Mouse (Mus musculus) neural tube, embryonic 14.5 days (tissue): ENCODE results near the gene Galns. TPM values are rescaled to one million over a fixed set of nuclear protein-coding genes. Genes with fewer than 3 reads are reported as not detected.

Experiments used
- ATAC-seq: fragments of 200-750 bp; cut with Nextera tagmentation; 2 replicates; pipeline ENCODE4 v1.8.0; 2017; ENCODE audit warnings: low read depth, mild to moderate bottlenecking, moderate TSS enrichment, moderate library complexity
- H3K27ac ChIP-seq: fragments of 300-500 bp; sonication (generic); 2 replicates; pipeline ENCODE4 v1.5.1; 2014; ENCODE audit warnings: low read depth, mild to moderate bottlenecking, control low read depth, low read length, moderate library complexity, mixed read lengths
- H3K27me3 ChIP-seq: fragments of 300-500 bp; sonication (generic); 2 replicates; pipeline ENCODE4 v1.6.1; 2014; ENCODE audit warnings: low read length; ENCODE audit not compliant: control insufficient read depth, insufficient read depth
- H3K36me3 ChIP-seq: fragments of 300-500 bp; sonication (generic); 2 replicates; pipeline ENCODE4 v1.6.1; 2014; ENCODE audit warnings: low read length, mixed read lengths; ENCODE audit not compliant: control insufficient read depth, insufficient read depth
- H3K4me1 ChIP-seq: fragments of 300-500 bp; sonication (generic); 2 replicates; pipeline ENCODE4 v1.6.1; 2014; ENCODE audit warnings: low read length; ENCODE audit not compliant: control insufficient read depth, insufficient read depth
- H3K4me2 ChIP-seq: fragments of 300-500 bp; sonication (generic); 2 replicates; pipeline ENCODE4 v1.6.1; 2014; ENCODE audit warnings: mild to moderate bottlenecking, low read depth, low read length, control low read depth
- H3K4me3 ChIP-seq: fragments of 300-500 bp; sonication (generic); 2 replicates; pipeline ENCODE4 v1.5.1; 2014; ENCODE audit warnings: low read depth, low read length, control low read depth, mixed read lengths
- H3K9ac ChIP-seq: fragments of 300-500 bp; sonication (generic); replicated peaks from 2 replicates; pipeline ENCODE4 v1.6.1; 2014; ENCODE audit warnings: low read depth, mild to moderate bottlenecking, control low read depth, low read length, mixed read lengths
- H3K9me3 ChIP-seq: fragments of 300-500 bp; sonication (generic); 2 replicates; pipeline ENCODE4 v1.6.1; 2016; ENCODE audit warnings: low read length; ENCODE audit not compliant: control insufficient read depth
- WGBS: fragments of 180-500 bp; shearing (Covaris S2); extraction: QIAGEN DNeasy Blood & Tissue Kit; methylation state at CpG from one replicate; pipeline ENCODE4 v1.1.7; 2014; 5-methylcytosine and 5-hydroxymethylcytosine counted together
- polyA plus RNA-seq: library from polyadenylated mRNA; unstranded; fragments of >200 nt; fragmentation: Nextera tagmentation; extraction: Ambion mirVana; gene quantifications from 2 replicates; pipeline ENCODE4 v1.2.1, GENCODE M21; 2014

Gene Galns
- polyA plus RNA-seq, 1 experiment from 2014 or later, result 7.1 TPM

DNA sequence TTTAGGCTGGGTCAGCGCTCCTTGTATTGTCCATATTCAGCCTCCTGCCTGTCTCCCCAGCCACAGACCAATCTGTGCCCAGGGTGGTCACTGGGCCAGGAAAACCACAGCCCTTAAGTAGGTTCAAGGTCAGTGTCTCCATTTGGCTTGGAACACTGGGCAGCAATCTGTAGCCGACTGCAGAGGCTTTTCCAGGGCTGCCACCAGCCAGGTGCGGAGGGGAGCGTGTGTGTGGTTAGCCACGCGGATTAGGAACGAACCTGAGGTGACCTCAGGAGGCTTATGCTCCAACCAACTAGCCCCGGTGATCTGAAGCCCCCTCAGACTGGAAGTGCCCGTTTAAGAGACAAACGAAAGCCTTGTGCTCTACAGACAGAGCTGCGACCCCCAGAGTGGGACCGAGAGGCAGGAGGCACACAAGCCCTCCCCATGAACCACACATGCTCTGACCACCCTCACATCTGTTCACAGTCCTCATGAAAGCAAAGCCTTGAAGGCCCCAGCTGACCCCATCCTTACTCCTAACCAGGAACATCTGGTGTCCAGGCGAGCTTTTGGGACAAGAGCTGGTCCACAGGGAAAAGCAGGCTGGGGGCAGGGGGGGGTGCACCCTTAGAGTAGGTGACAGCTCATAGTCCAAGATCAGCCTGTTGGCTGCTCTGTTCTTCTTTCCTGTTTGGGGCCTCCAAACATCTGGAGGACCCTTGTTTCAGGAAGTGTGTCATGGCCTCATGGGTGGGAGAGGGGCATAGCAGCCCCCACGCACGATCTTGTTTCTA is 37.1 kb upstream of the Galns start:
- H3K36me3 ChIP-seq, result peaks cover 27% of the 10 kb centered on the region
- WGBS, result 81% methylated on average over 15 of the region's 15 CpGs
- no peaks in the 10 kb centered on the region for H3K27me3 ChIP-seq
- H3K27ac ChIP-seq, result no peak overlapping the region
- H3K9me3 ChIP-seq, result no peaks in the 10 kb centered on the region
- ATAC-seq, result no peak
- H3K4me1 ChIP-seq, result peaks cover 7% of the 10 kb centered on the region; the same call in 1 of the 2 replicates
- no peak overlapping the region for H3K4me2 ChIP-seq
- H3K9ac ChIP-seq, result no peak overlapping the region
- no peak overlapping the region for H3K4me3 ChIP-seq

DNA sequence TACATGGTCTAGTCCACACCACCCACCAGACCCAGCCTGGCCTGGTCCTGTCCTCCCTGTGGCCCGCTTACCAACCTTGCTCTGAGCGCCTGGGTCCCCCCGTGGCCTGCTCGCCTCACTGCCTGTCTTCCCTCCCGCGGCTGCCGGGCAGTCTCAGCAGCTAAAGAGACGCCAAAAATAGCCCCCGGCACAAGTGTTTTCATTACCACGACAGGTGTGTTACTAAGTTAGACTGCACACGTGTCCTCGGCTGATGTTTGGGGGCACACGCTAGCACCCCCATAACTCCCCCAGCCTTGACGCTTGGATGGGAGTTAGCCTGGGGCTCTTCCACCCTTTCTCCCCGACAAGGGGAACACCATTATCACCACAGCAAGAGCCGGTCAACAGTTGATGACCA is 35.1 kb upstream of the Galns start:
- H3K36me3 ChIP-seq, result peaks cover 36% of the 10 kb centered on the region
- ATAC-seq, result no peak
- 89% methylated on average over 16 of the region's 16 CpGs for WGBS
- no peaks in the 10 kb centered on the region for H3K9me3 ChIP-seq
- H3K27me3 ChIP-seq, result no peaks in the 10 kb centered on the region
- H3K9ac ChIP-seq, result no peak overlapping the region
- H3K4me1 ChIP-seq, result no peaks in the 10 kb centered on the region
- H3K27ac ChIP-seq, result no peak overlapping the region
- no peak overlapping the region for H3K4me2 ChIP-seq
- H3K4me3 ChIP-seq, result no peak overlapping the region

DNA sequence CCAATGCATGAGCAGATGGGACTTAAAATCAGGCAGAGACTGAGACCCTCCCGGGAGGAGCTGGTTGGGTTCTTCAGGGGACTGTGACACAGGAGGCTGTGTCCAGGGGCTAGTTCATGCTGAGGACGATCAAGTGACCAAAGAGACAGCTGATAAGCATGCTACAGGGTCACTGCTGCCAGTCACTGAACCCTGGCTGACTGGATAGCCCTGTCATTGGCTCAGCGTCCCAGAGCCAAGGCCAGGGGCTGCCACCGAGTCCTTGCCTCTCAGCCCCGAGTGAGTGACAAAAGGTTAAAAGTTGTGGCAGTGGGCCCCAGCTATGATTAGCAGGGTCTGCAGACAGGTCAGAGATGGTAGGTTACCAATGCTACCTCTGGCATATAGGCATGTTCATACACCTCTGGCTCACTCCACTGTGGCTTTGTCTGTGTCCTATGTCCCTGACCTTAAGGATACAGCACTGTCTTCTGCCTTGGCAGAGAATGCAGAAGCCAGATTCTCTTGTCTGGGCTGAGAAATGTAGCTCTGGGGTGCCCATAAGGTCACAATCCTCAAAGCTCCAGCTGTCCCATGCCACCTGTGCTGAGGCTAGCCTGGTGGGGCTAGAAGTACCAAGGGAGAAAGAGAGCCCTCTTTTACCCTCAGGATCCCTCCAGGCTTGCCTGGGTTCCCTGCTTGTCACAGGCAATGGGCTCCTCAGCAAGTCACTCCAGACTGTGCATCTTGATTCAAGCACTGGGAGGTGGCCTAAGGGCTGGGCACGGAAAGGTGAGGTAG is 33.1 kb upstream of the Galns start:
- WGBS, result 79% methylated on average over 6 of the region's 6 CpGs
- Histone ChIP-seq H3K4me3 (no peak overlapping the region), H3K9ac (no peak overlapping the region), H3K4me2 (no peak overlapping the region), H3K9me3 (no peaks in the 10 kb centered on the region), H3K27ac (no peak overlapping the region), H3K4me1 (no peaks in the 10 kb centered on the region), H3K36me3 (peaks cover 29% of the 10 kb centered on the region), H3K27me3 (no peaks in the 10 kb centered on the region)
- ATAC-seq, result no peak

DNA sequence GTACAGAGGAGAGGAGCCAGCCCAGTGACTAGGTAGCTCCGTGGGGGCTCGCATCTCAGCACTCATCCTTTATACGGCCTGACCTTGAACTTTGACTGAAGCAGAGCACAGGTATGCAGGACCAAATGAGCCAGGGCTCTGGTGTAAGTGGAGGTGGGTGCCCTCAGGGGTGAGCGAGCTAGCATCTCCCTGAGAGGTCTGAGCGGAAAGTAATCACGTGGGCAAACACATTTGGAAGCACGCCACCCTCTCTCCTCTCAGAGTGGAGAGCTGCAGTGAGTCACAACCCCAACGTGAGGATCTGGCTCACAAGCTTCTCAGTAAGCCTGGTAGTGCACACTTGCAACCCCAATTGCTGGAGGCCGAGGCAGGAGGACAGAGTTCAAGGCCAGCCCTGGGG is 30.8 kb upstream of the Galns start:
- Histone ChIP-seq H3K9ac (no peak overlapping the region), H3K27me3 (no peaks in the 10 kb centered on the region), H3K4me2 (no peak overlapping the region), H3K9me3 (no peaks in the 10 kb centered on the region), H3K36me3 (peaks cover 36% of the 10 kb centered on the region), H3K4me3 (no peak overlapping the region), H3K4me1 (0 out of 2 replicates have a peak, but pooled peaks cover 4% of the 10 kb centered on the region), H3K27ac (no peak overlapping the region)
- ATAC-seq, result no peak
- WGBS, result 63% methylated on average over 9 of the region's 9 CpGs

DNA sequence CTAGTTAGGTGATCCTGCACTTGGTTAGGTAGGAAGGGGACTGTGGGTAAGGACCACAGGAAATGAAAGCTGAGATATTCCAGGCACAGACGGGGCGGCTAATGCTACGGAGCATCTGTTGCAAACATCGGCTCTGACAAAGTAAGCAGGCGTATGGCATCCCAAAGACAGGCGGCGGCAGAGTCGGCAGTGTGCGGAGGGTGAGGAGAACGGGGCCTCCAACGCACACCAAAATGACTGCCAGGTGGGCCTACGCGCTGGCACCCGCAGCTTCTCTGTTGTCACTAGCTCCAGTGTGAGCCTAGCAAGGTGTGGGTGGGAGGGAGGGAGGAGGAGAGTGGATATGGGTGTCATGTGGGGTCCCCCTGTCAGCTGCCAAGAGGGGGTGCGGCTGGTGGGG is 30.1 kb upstream of the Galns start:
- H3K36me3 ChIP-seq, result peaks cover 31% of the 10 kb centered on the region
- H3K4me1 ChIP-seq, result 0 out of 2 replicates have a peak, but pooled peaks cover 4% of the 10 kb centered on the region
- no peak overlapping the region for H3K9ac ChIP-seq
- H3K9me3 ChIP-seq, result no peaks in the 10 kb centered on the region
- H3K4me3 ChIP-seq, result no peak overlapping the region
- no peaks in the 10 kb centered on the region for H3K27me3 ChIP-seq
- H3K27ac ChIP-seq, result no peak overlapping the region
- no peak for ATAC-seq
- H3K4me2 ChIP-seq, result no peak overlapping the region
- WGBS, result 86% methylated on average over 15 of the region's 15 CpGs

DNA sequence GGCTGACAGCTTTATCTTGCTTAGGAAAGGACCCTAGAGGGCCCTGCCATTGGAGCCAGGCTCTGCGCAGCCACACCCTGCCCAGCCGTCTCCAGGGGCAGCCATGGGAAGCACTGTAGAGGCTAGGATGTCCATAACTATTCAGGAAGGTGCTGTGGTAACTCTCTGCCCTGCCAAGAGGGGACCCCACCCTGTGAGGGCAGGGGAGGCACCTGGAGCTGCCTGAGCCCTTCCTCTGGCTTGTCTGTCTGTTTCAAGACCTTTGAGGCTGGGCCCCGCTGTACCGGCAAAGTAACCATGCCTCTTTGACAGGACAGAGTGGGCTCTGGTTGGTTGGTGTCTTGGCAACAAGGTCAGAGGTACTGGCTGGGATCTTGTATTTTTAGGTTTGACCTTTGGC is 29.6 kb upstream of the Galns start:
- no peak overlapping the region for H3K9ac ChIP-seq
- 81% methylated on average over 4 of the region's 4 CpGs for WGBS
- no peaks in the 10 kb centered on the region for H3K27me3 ChIP-seq
- ATAC-seq, result no peak
- H3K4me3 ChIP-seq, result no peak overlapping the region
- no peak overlapping the region for H3K27ac ChIP-seq
- H3K36me3 ChIP-seq, result peaks cover 28% of the 10 kb centered on the region
- H3K4me1 ChIP-seq, result 0 out of 2 replicates have a peak, but pooled peaks cover 4% of the 10 kb centered on the region
- H3K4me2 ChIP-seq, result no peak overlapping the region
- H3K9me3 ChIP-seq, result no peaks in the 10 kb centered on the region

DNA sequence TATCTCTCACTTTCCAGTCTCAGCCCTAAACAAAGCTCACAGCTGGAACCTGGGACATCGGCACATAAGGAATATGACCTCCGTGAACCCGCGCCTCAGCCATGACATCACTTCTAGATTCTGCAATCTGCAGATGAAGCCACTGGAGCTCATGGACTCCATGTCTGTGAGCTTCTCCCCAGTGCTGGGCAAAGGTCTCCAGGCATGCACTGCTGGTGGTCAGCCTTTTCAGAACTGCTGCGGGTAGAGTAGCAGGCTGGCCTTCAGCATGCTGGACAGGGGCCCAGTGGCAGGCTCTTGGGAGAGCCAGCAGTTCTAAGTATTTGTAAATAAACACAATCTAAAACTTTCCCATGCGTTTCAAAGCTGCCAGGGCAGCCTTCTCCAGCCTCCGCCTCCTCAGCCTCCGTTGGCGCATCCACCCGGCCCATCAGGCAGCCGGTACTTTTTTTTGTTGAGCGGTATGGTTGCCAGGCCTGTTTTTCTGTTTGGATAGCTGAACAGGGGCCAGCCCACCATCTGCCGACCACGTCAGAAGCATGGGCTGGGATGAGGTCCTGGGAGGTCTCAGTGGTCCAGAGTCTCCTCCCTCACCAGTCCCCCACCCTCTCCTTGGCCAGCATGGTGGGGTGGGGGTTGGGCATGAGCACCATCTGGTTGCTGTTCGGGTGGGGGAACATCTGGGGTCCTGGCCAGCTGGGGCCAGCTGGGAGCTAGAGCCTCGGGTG is 28.4 kb upstream of the Galns start:
- no peaks in the 10 kb centered on the region for H3K9me3 ChIP-seq
- whole genome bisulfite sequencing, result 44% methylated on average over 16 of the region's 16 CpGs
- peak; percentile 63; the same call in 1 of the 2 replicates for ATAC-seq
- no peak overlapping the region for H3K9ac ChIP-seq
- peaks cover 38% of the 10 kb centered on the region for H3K36me3 ChIP-seq
- H3K4me3 ChIP-seq, result no peak overlapping the region
- no peak overlapping the region for H3K27ac ChIP-seq
- H3K4me1 ChIP-seq, result 0 out of 2 replicates have a peak, but pooled peaks cover 4% of the 10 kb centered on the region
- no peak overlapping the region for H3K4me2 ChIP-seq
- no peaks in the 10 kb centered on the region for H3K27me3 ChIP-seq

DNA sequence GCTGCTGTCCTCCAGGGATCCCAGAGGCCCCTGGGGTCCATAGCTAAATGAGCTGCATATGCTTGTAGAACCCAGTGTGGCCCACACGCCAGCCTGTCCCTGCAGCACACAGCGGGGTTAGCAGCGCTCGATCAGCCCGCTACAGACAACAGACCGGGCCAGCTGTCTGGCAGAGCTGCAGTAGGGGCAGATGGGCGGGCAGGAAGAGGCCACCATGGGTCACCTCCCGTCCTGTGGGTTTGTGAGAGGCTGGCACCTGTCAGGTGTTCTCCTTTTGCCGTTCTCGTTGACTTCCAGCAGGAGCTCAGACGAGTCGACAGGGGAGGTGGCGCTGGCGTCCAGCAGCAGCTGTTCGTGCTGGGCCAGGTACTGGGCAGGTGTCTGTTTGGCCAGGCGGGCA is 27.3 kb upstream of the Galns start:
- no peak for ATAC-seq
- Histone ChIP-seq H3K9ac (no peak overlapping the region), H3K4me1 (0 out of 2 replicates have a peak, but pooled peaks cover 4% of the 10 kb centered on the region), H3K9me3 (no peaks in the 10 kb centered on the region), H3K4me3 (no peak overlapping the region), H3K36me3 (peaks cover 45% of the 10 kb centered on the region), H3K27me3 (no peaks in the 10 kb centered on the region), H3K4me2 (no peak overlapping the region), H3K27ac (0 out of 2 replicates have a peak overlapping the region, but pooled peaks have one; percentile 2)
- 69% methylated on average over 16 of the region's 16 CpGs for WGBS
